Mouse (Mus musculus) ES-Bruce4 (cell line): ENCODE measurements around the gene Gal3st4.

Experiments used
- CTCF ChIP-seq: IDR thresholded peaks from one replicate; pipeline ENCODE4 v1.8.1; 2011; ENCODE audit warnings: low read depth, low read length
- POLR2A ChIP-seq: IDR thresholded peaks from one replicate; pipeline ENCODE4 v1.8.1; 2011; ENCODE audit warnings: low read length; ENCODE audit not compliant: insufficient read depth

GRCm38 (mm10) chr5:138268980-138269379, 3.7 kb downstream of the Gal3st4 start:
- no peak for TF ChIP-seq CTCF
- TF ChIP-seq POLR2A, result no peak
